In genomic region chr15:5144021-5144778, GRCm38 (mm10) we compare ENCODE assay signal across 8 mouse cellular contexts. TPM values are rescaled to one million over a fixed set of nuclear protein-coding genes. Genes with fewer than 3 reads are reported as not detected.
DNase-seq lines count a peak whose midpoint lies in the region; ATAC-seq and TF ChIP-seq lines count a peak whose summit lies in the region.

No protein-coding gene starts in this region.

- TF ChIP-seq POLR2A in heart, adult 2 months (IDR thresholded peaks at IDR 0.05; ENCODE audit: insufficient read depth, low read depth, low read length) = no peak

- TF ChIP-seq EP300 in heart, adult 2 months (IDR thresholded peaks at IDR 0.05; ENCODE audit: insufficient read depth, low read depth, low read length) = no peak

- 2% methylated on average over 61 of the region's 61 CpGs for WGBS in heart, adult 2 months
- WGBS in hindbrain, postnatal 0 days = 2% methylated on average over 57 of the region's 61 CpGs
- 1% methylated on average over 45 of the region's 61 CpGs for WGBS in limb, embryonic 11.5 days
- 1% methylated on average over 59 of the region's 61 CpGs for WGBS in midbrain, embryonic 13.5 days

- peak overlapping the region; percentile 91 for H3K9ac ChIP-seq in heart, adult 2 months (ENCODE audit: low read depth, low read length)
- peak overlapping the region; percentile 88 for H3K9ac ChIP-seq in hindbrain, postnatal 0 days (replicated peaks; ENCODE audit: low read length)
- H3K9ac ChIP-seq in limb, embryonic 11.5 days (ENCODE audit: low read length) = peak overlapping the region; percentile 88
- H3K9ac ChIP-seq in midbrain, embryonic 13.5 days (replicated peaks) = peak overlapping the region; percentile 92

- H3K4me1 ChIP-seq in heart, adult 2 months (ENCODE audit: control insufficient read depth, insufficient read depth, low read length) = peaks cover 6% of the 10 kb centered on the region
- H3K4me1 ChIP-seq in hindbrain, postnatal 0 days (ENCODE audit: insufficient read depth, low read length) = peaks cover 9% of the 10 kb centered on the region; the same call in 1 of the 2 replicates
- H3K4me1 ChIP-seq in limb, embryonic 11.5 days (ENCODE audit: control insufficient read depth, insufficient read depth, low read length) = peaks cover 15% of the 10 kb centered on the region
- peaks cover 14% of the 10 kb centered on the region for H3K4me1 ChIP-seq in midbrain, embryonic 13.5 days (replicated peaks)

- H3K4me3 ChIP-seq in heart, adult 2 months = peak overlapping the region; percentile 90
- H3K4me3 ChIP-seq in hindbrain, postnatal 0 days (ENCODE audit: low read length) = peak overlapping the region; percentile 96
- peak overlapping the region; percentile 89 for H3K4me3 ChIP-seq in limb, embryonic 11.5 days (ENCODE audit: low read depth, low read length)
- H3K4me3 ChIP-seq in midbrain, embryonic 13.5 days (replicated peaks) = peak overlapping the region; percentile 84

- no peak for DNase-seq in heart, adult 2 months
- no peak for DNase-seq in heart, postnatal 25 days (ENCODE audit: low spot score)
- DNase-seq in cerebellum, adult 8-10 months = peak; percentile 70
- peak; percentile 67 for DNase-seq in forelimb bud, embryonic 11.5 days (ENCODE audit: low read depth, low spot score)
- peak; percentile 79 for DNase-seq in hindbrain, postnatal 0 days (ENCODE audit: low spot score)
- peak; percentile 81 for DNase-seq in limb, embryonic 11.5 days (ENCODE audit: low spot score)
- DNase-seq in spleen, postnatal 36 days (ENCODE audit: low spot score in 2 of 2) = peak; percentile 54 to 63

- H3K36me3 ChIP-seq in heart, adult 2 months (ENCODE audit: control insufficient read depth, insufficient read depth, low read length) = peaks cover 6% of the 10 kb centered on the region; the same call in 1 of the 2 replicates
- no peaks in the 10 kb centered on the region for H3K36me3 ChIP-seq in hindbrain, postnatal 0 days (ENCODE audit: insufficient read depth, low read length)
- H3K36me3 ChIP-seq in limb, embryonic 11.5 days (ENCODE audit: control insufficient read depth, insufficient read depth, low read length) = no peaks in the 10 kb centered on the region
- no peaks in the 10 kb centered on the region for H3K36me3 ChIP-seq in midbrain, embryonic 13.5 days

- no peaks in the 10 kb centered on the region for H3K27me3 ChIP-seq in heart, adult 2 months (ENCODE audit: control insufficient read depth, insufficient read depth, low read length)
- no peaks in the 10 kb centered on the region for H3K27me3 ChIP-seq in hindbrain, postnatal 0 days (ENCODE audit: insufficient read depth, low read length)
- no peaks in the 10 kb centered on the region for H3K27me3 ChIP-seq in limb, embryonic 11.5 days (ENCODE audit: control insufficient read depth, insufficient read depth, low read length)
- no peaks in the 10 kb centered on the region for H3K27me3 ChIP-seq in midbrain, embryonic 13.5 days

- H3K4me2 ChIP-seq in hindbrain, postnatal 0 days (ENCODE audit: low read depth, low read length) = peak overlapping the region; percentile 84
- H3K4me2 ChIP-seq in limb, embryonic 11.5 days (ENCODE audit: low read depth, severe bottlenecking) = peak overlapping the region; percentile 65
- peak overlapping the region; percentile 68 for H3K4me2 ChIP-seq in midbrain, embryonic 13.5 days (replicated peaks)

- H3K27ac ChIP-seq in heart, adult 2 months = peak overlapping the region; percentile 88
- peak overlapping the region; percentile 90 for H3K27ac ChIP-seq in hindbrain, postnatal 0 days
- peak overlapping the region; percentile 85 for H3K27ac ChIP-seq in limb, embryonic 11.5 days (replicated peaks; ENCODE audit: low read depth, low read length)
- H3K27ac ChIP-seq in midbrain, embryonic 13.5 days = peak overlapping the region; percentile 92

- no peaks in the 10 kb centered on the region for H3K9me3 ChIP-seq in hindbrain, postnatal 0 days (ENCODE audit: low read length)
- H3K9me3 ChIP-seq in limb, embryonic 11.5 days (ENCODE audit: control insufficient read depth, low read length) = no peaks in the 10 kb centered on the region
- H3K9me3 ChIP-seq in midbrain, embryonic 13.5 days = no peaks in the 10 kb centered on the region

- H3K79me2 ChIP-seq in heart, adult 2 months (replicated peaks; ENCODE audit: control insufficient read depth, insufficient read depth, low read length) = peaks cover 2% of the 10 kb centered on the region; the same call in 1 of the 2 replicates

- peak; percentile 52 for TF ChIP-seq CTCF in heart, adult 2 months (IDR thresholded peaks at IDR 0.05)
- TF ChIP-seq CTCF in hindbrain, postnatal 0 days (IDR thresholded peaks at IDR 0.05; ENCODE audit: low read depth) = peak; percentile 54

- intact Hi-C loops in heart, adult 2 months (cut with DNase I) = loop anchor here (5.0 kb wide), 1 partner anchor 37 kb away; the partner anchor contains the start of gene Card6
- intact Hi-C loops in heart, postnatal 25 days (cut with DNase I) = loop anchor here (5.0 kb wide), 1 partner anchor 37 kb away; the partner anchor contains the start of gene Card6

- ATAC-seq in hindbrain, postnatal 0 days = peak; percentile 92
- peak; percentile 88 for ATAC-seq in limb, embryonic 11.5 days (ENCODE audit: insufficient number of reproducible peaks, low FRiP score, low TSS enrichment, low read depth)
- peak; percentile 95 for ATAC-seq in midbrain, embryonic 13.5 days

RNA-seq across cellular contexts. Expression of gene Prkaa1, which starts 0.5 kb away (rescaled TPM):
- 10 to 100 TPM; 12.6 to 13.9 TPM for total RNA-seq in heart, adult 2 months (2021)
- 4.6 and 8.9 TPM in 2 replicates for polyA plus RNA-seq in heart, adult 2 months (2012; rRNA removed)
- 10 to 100 TPM; 12.8 to 15.2 TPM for total RNA-seq in heart, postnatal 25 days (2021)
- 12.0 and 14.3 TPM in 2 replicates for total RNA-seq in hindbrain, postnatal 0 days (2014; rRNA removed)
- 9.4 and 9.8 TPM in 2 replicates for polyA plus RNA-seq in hindbrain, postnatal 0 days (2015; fragmentation: Nextera tagmentation; extraction: Ambion mirVana)
- 20.4 and 21.2 TPM in 2 replicates for polyA plus RNA-seq in limb, embryonic 11.5 days (2014; fragmentation: Nextera tagmentation; extraction: Ambion mirVana)
- 13.4 and 14.3 TPM in 2 replicates for polyA plus RNA-seq in midbrain, embryonic 13.5 days (2015; fragmentation: Nextera tagmentation; extraction: Ambion mirVana)

RNA-seq across cellular contexts. Expression of gene Rpl37, which starts 27.8 kb away (rescaled TPM):
- total RNA-seq in heart, adult 2 months (2021) = 100 to 1,000 TPM; 186 to 228 TPM
- 382 and 405 TPM in 2 replicates for polyA plus RNA-seq in heart, adult 2 months (2012; rRNA removed)
- total RNA-seq in heart, postnatal 25 days (2021) = 100 to 1,000 TPM; 178 to 197 TPM
- 147 and 148 TPM in 2 replicates for total RNA-seq in hindbrain, postnatal 0 days (2014; rRNA removed)
- 414 and 415 TPM in 2 replicates for polyA plus RNA-seq in hindbrain, postnatal 0 days (2015; fragmentation: Nextera tagmentation; extraction: Ambion mirVana)
- 651 and 672 TPM in 2 replicates for polyA plus RNA-seq in limb, embryonic 11.5 days (2014; fragmentation: Nextera tagmentation; extraction: Ambion mirVana)
- 409 and 410 TPM in 2 replicates for polyA plus RNA-seq in midbrain, embryonic 13.5 days (2015; fragmentation: Nextera tagmentation; extraction: Ambion mirVana)

RNA-seq across cellular contexts. Expression of gene Card6, which starts 35.9 kb away (rescaled TPM):
- total RNA-seq in heart, adult 2 months (2021) = 1 to 10 TPM; 6.5 to 8.3 TPM
- 2.4 and 2.9 TPM in 2 replicates for polyA plus RNA-seq in heart, adult 2 months (2012; rRNA removed)
- 1 to 10 TPM; 6.8 to 7.0 TPM for total RNA-seq in heart, postnatal 25 days (2021)
- total RNA-seq in hindbrain, postnatal 0 days (2014; rRNA removed) = 0.16 and 0.29 TPM in 2 replicates
- polyA plus RNA-seq in hindbrain, postnatal 0 days (2015; fragmentation: Nextera tagmentation; extraction: Ambion mirVana) = 0.23 and 0.54 TPM in 2 replicates
- 1.0 and 1.4 TPM in 2 replicates for polyA plus RNA-seq in limb, embryonic 11.5 days (2014; fragmentation: Nextera tagmentation; extraction: Ambion mirVana)
- polyA plus RNA-seq in midbrain, embryonic 13.5 days (2015; fragmentation: Nextera tagmentation; extraction: Ambion mirVana) = 0.46 and 0.59 TPM in 2 replicates

RNA-seq across cellular contexts. Expression of gene Ttc33, which starts 41.1 kb away (rescaled TPM):
- total RNA-seq in heart, adult 2 months (2021) = 10 to 100 TPM; 37.5 to 45.2 TPM
- 10.4 and 18.7 TPM in 2 replicates for polyA plus RNA-seq in heart, adult 2 months (2012; rRNA removed)
- total RNA-seq in heart, postnatal 25 days (2021) = 10 to 100 TPM; 32.6 to 39.5 TPM
- 21.3 TPM in 2 replicates for total RNA-seq in hindbrain, postnatal 0 days (2014; rRNA removed)
- 39.3 and 44.9 TPM in 2 replicates for polyA plus RNA-seq in hindbrain, postnatal 0 days (2015; fragmentation: Nextera tagmentation; extraction: Ambion mirVana)
- polyA plus RNA-seq in limb, embryonic 11.5 days (2014; fragmentation: Nextera tagmentation; extraction: Ambion mirVana) = 46.2 and 47.2 TPM in 2 replicates
- 57.2 and 59.7 TPM in 2 replicates for polyA plus RNA-seq in midbrain, embryonic 13.5 days (2015; fragmentation: Nextera tagmentation; extraction: Ambion mirVana)

Comparison
In these comparisons a context has a peak if more than half of its experiments do, and no peak if none do; other contexts are left out.
1. DNase-seq: peak in cerebellum, adult 8-10 months (single experiment), forelimb bud, embryonic 11.5 days (single experiment), hindbrain, postnatal 0 days (single experiment), limb, embryonic 11.5 days (single experiment) and spleen, postnatal 36 days (2 of 2); none in heart, adult 2 months (0 of 2) and heart, postnatal 25 days (single experiment).
2. Peak in every context shown above with its lines, with median percentiles within 50 percentile points of each other: H3K27ac ChIP-seq, H3K4me3 ChIP-seq, H3K9ac ChIP-seq, ATAC-seq and H3K4me2 ChIP-seq.